Mouse (Mus musculus) intestine, embryonic 15.5 days (tissue): ENCODE data around the gene Rcbtb2. TPM values are rescaled to one million over a fixed set of nuclear protein-coding genes. Genes with fewer than 3 reads are reported as not detected.
A peak's percentile ranks its signal among the peaks of the same experiment; 100 is the strongest.

Experiments
- ATAC-seq: fragments of 200-750 bp; cut with Nextera tagmentation; 2 replicates; pipeline ENCODE4 v1.8.0; 2017; ENCODE audit warnings: moderate TSS enrichment, moderate library complexity
- H3K27ac ChIP-seq: fragments of 300-500 bp; sonication (generic); 2 replicates; pipeline ENCODE4 v1.5.1; 2015; ENCODE audit warnings: mild to moderate bottlenecking, inconsistent platforms
- H3K27me3 ChIP-seq: fragments of 300-500 bp; sonication (generic); replicated peaks from 2 replicates; pipeline ENCODE4 v1.6.1; 2015; ENCODE audit warnings: inconsistent platforms
- H3K36me3 ChIP-seq: fragments of 300-500 bp; sonication (generic); 2 replicates; pipeline ENCODE4 v1.6.1; 2015; ENCODE audit warnings: inconsistent platforms
- H3K4me1 ChIP-seq: fragments of 300-500 bp; sonication (generic); replicated peaks from 2 replicates; pipeline ENCODE4 v1.6.1; 2015; ENCODE audit warnings: inconsistent platforms
- H3K4me2 ChIP-seq: fragments of 300-500 bp; sonication (generic); replicated peaks from 2 replicates; pipeline ENCODE4 v1.6.1; 2015; ENCODE audit warnings: mild to moderate bottlenecking, inconsistent platforms
- H3K4me3 ChIP-seq: fragments of 300-500 bp; sonication (generic); replicated peaks from 2 replicates; pipeline ENCODE4 v1.5.1; 2015; ENCODE audit warnings: inconsistent platforms
- H3K9ac ChIP-seq: fragments of 300-500 bp; sonication (generic); 2 replicates; pipeline ENCODE4 v1.6.1; 2015; ENCODE audit warnings: inconsistent platforms
- H3K9me3 ChIP-seq: fragments of 300-500 bp; sonication (generic); 2 replicates; pipeline ENCODE4 v1.6.1; 2016; ENCODE audit warnings: inconsistent platforms
- WGBS: fragments of 180-500 bp; shearing (Covaris S2); methylation state at CpG from one replicate; pipeline ENCODE4 v1.1.7; 2015; 5-methylcytosine and 5-hydroxymethylcytosine counted together
- polyA plus RNA-seq: library from polyadenylated mRNA; unstranded; fragments of >200 nt; fragmentation: Nextera tagmentation; extraction: Ambion mirVana; gene quantifications from 2 replicates; pipeline ENCODE4 v1.2.1, GENCODE M21; 2015

The Rcbtb2 gene
- polyA plus RNA-seq, 1 experiment from 2014 or later: 77.0 TPM

DNA sequence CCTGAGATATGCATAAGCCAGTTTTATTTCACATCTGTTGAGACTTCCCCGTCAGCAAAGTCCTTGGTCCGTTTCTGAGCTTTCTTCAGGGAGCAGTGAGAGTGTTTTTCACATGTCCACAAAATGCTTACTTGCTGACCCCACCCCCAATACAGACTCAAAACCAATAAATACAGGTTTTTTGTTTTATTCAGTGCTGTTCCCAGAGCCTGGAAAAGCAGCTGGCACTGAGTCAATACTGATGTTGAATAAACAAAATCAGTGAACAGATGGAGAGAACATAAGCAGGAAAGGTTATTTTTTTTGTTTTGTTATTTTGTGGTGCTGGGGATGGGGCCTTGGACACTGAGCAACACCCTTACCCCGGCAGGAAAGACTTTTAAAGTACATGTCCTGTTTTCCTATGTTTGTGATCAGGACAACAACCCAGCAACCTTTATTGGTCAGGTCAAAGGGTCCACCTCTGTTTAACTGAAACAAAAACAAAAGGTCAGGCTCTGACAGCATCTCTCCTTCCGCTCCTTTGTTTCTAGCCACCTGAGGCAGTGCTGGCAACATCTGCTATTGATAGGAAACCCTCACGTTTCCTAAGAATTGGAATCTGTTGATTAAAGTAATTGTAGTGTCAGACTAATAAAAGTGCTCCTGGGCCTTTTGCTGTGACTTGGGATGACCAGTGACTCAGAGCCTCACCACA lies 108.6 kb downstream of the Rcbtb2 start:
- Histone ChIP-seq H3K9me3 (no peaks in the 10 kb centered on the region), H3K4me2 (no peak overlapping the region), H3K4me3 (no peak overlapping the region), H3K9ac (no peak overlapping the region), H3K27me3 (no peaks in the 10 kb centered on the region), H3K4me1 (peaks cover 9% of the 10 kb centered on the region), H3K27ac (0 out of 2 replicates have a peak overlapping the region, but pooled peaks have one; percentile 36), H3K36me3 (no peaks in the 10 kb centered on the region)
- 0 out of 2 replicates have a peak, but pooled peaks have one; percentile 30 for ATAC-seq
- 44% methylated on average over 5 of the region's 5 CpGs for WGBS

GRCm38 (mm10) chr14:73234468-73235031 lies 111.7 kb downstream of the Rcbtb2 start:
- Histone ChIP-seq H3K36me3 (no peaks in the 10 kb centered on the region), H3K4me2 (no peak overlapping the region), H3K9ac (no peak overlapping the region), H3K9me3 (no peaks in the 10 kb centered on the region), H3K4me3 (no peak overlapping the region), H3K27me3 (no peaks in the 10 kb centered on the region), H3K27ac (peak overlapping the region; percentile 62), H3K4me1 (peaks cover 7% of the 10 kb centered on the region)
- ATAC-seq: no peak
- WGBS: 14% methylated on average over 2 of the region's 2 CpGs

DNA sequence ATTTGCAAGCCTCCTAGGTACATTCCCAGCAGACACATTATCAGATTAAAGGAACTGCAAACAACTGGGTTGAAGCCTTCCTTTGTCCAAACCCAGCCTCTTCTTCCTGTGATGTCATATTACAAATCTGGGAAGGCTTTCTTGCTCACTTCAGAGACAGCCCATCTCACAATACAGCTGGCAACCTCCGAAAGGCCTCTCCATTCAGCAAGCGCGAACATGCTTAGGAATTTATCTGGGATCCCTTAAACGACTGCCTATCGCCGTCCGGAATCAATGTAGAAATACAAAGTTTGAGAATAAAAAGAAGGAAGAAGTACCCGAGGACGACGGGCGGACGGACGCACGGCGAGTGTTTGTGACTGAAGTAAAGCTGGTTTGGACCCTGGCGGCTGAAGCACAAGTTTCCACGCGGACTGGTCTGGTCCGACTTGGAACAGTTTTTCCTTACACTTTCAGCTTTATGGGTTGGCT lies 115.0 kb downstream of the Rcbtb2 start, which contains the start of gene Lpar6:
Gene Lpar6, plus strand, starts transcription at position 48 of the 474 bp plus-strand sequence.
- peaks cover 7% of the 10 kb centered on the region for H3K4me1 ChIP-seq
- no peaks in the 10 kb centered on the region for H3K9me3 ChIP-seq
- 0% methylated on average over 19 of the region's 19 CpGs for WGBS

GRCm38 (mm10) chr14:73238498-73239250 lies 115.8 kb downstream of the Rcbtb2 start:
- Histone ChIP-seq H3K36me3 (no peaks in the 10 kb centered on the region), H3K4me1 (peaks cover 7% of the 10 kb centered on the region), H3K4me3 (peak overlapping the region; percentile 51), H3K4me2 (peak overlapping the region; percentile 47), H3K27ac (peak overlapping the region; percentile 95), H3K9me3 (no peaks in the 10 kb centered on the region), H3K27me3 (no peaks in the 10 kb centered on the region), H3K9ac (peak overlapping the region; percentile 61)
- under 1% methylated on average over 20 of the region's 20 CpGs for WGBS
- ATAC-seq: peak; percentile 83

More for the DNA sequence above, 115.0 kb downstream of the Rcbtb2 start, which contains the start of gene Lpar6:
- H3K27ac ChIP-seq: peak within 1 kb of the TSS; percentile 95
- H3K36me3 ChIP-seq: no peaks in the 10 kb centered on the region
- H3K4me3 ChIP-seq: peak within 1 kb of the TSS; percentile 51
- peak within 1 kb of the TSS; percentile 47 for H3K4me2 ChIP-seq
- ATAC-seq: peak; percentile 91
- H3K27me3 ChIP-seq: no peaks in the 10 kb centered on the region
- peak within 1 kb of the TSS; percentile 61 for H3K9ac ChIP-seq

DNA sequence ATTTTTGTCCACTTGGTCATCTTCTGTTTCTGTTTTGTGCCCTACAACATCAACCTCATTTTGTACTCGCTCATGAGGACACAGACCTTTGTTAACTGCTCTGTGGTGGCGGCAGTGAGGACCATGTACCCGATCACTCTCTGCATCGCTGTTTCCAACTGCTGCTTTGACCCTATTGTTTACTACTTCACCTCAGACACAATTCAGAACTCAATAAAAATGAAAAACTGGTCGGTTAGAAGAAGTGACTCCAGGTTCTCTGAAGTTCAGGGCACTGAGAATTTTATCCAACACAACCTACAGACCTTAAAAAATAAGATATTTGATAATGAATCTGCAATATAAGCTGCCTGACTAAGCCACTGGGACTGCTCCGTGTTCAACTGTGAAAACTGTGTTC lies 116.5 kb downstream of the Rcbtb2 start:
- no peaks in the 10 kb centered on the region for H3K36me3 ChIP-seq
- H3K4me1 ChIP-seq: peaks cover 5% of the 10 kb centered on the region
- peak overlapping the region; percentile 95 for H3K27ac ChIP-seq
- peak overlapping the region; percentile 47 for H3K4me2 ChIP-seq
- H3K9ac ChIP-seq: peak overlapping the region; percentile 61
- peak; percentile 44; the same call in 1 of the 2 replicates for ATAC-seq
- peak overlapping the region; percentile 51 for H3K4me3 ChIP-seq
- WGBS: 0% methylated on average over 6 of the region's 6 CpGs
- no peaks in the 10 kb centered on the region for H3K9me3 ChIP-seq
- H3K27me3 ChIP-seq: no peaks in the 10 kb centered on the region

GRCm38 (mm10) chr14:73239857-73240256 lies 117.0 kb downstream of the Rcbtb2 start:
- Histone ChIP-seq H3K9ac (no peak overlapping the region), H3K27me3 (no peaks in the 10 kb centered on the region), H3K36me3 (no peaks in the 10 kb centered on the region), H3K9me3 (no peaks in the 10 kb centered on the region), H3K4me3 (no peak overlapping the region), H3K27ac (no peak overlapping the region), H3K4me2 (no peak overlapping the region), H3K4me1 (0 out of 2 replicates have a peak, but pooled peaks cover under 1% of the 10 kb centered on the region)
- ATAC-seq: no peak
- WGBS: 22% methylated on average over 3 of the region's 3 CpGs

DNA sequence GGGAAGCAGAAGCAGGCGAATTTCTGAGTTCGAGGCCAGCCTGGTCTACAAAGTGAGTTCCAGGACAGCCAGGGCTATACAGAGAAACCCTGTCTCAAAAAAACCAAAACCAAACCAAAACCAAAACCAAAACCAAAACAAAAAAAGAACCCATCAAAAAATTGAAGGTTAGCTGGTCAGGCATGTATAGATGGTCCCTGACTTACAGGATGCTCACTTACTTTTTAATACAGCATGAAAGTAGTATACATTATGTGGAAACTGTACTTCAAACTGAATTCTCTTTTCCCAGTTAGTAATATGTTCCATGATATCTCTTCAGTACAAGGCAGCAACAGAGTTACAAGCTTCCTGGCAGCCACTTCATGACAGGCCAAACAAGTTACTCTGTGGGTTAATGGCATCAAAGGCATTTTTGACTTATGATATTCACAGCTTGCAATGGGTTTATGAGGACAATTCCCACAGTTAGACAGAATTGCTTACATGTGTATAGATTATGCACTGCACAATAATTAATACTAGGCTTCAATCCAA lies 121.3 kb downstream of the Rcbtb2 start:
- Histone ChIP-seq H3K9me3 (no peaks in the 10 kb centered on the region), H3K4me3 (no peak overlapping the region), H3K27me3 (no peaks in the 10 kb centered on the region), H3K4me1 (no peaks in the 10 kb centered on the region), H3K4me2 (no peak overlapping the region), H3K27ac (no peak overlapping the region), H3K36me3 (no peaks in the 10 kb centered on the region), H3K9ac (no peak overlapping the region)
- no peak for ATAC-seq
- 86% methylated on average over 2 of the region's 2 CpGs for WGBS

- H3K9ac ChIP-seq: no peak overlapping the region
- ATAC-seq: no peak
- H3K36me3 ChIP-seq: no peaks in the 10 kb centered on the region
- H3K4me1 ChIP-seq: no peaks in the 10 kb centered on the region
- no peaks in the 10 kb centered on the region for H3K9me3 ChIP-seq
- WGBS: 83% methylated on average over 2 of the region's 2 CpGs
- H3K4me3 ChIP-seq: no peak overlapping the region
- H3K4me2 ChIP-seq: no peak overlapping the region
- no peak overlapping the region for H3K27ac ChIP-seq
- H3K27me3 ChIP-seq: no peaks in the 10 kb centered on the region
Measured at GRCm38 (mm10) chr14:73250056-73250455, 127.2 kb downstream of the Rcbtb2 start.

DNA sequence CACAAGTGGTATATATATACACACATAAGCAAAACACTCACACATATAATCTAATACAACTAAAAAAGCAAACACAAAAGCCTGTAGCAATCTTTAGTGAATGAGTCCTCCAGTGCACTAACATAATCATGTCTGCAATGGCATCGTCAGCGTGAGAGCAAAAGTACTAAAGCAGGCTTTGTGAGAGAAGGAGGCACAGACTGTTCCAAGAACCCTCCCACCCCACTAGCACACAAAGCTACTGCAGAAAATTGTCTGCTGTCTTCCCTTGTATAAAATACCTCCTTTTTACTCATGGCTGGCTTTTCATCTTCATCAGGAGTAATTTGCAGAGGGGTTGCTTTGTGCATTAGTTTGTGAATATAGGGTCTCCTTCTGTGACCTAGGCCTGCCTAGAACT lies 129.4 kb downstream of the Rcbtb2 start:
- no peak overlapping the region for H3K4me3 ChIP-seq
- H3K9me3 ChIP-seq: no peaks in the 10 kb centered on the region
- WGBS: 79% methylated on average over 2 of the region's 2 CpGs
- no peak overlapping the region for H3K4me2 ChIP-seq
- H3K27ac ChIP-seq: 0 out of 2 replicates have a peak overlapping the region, but pooled peaks have one; percentile 48
- no peaks in the 10 kb centered on the region for H3K36me3 ChIP-seq
- no peak overlapping the region for H3K9ac ChIP-seq
- H3K27me3 ChIP-seq: no peaks in the 10 kb centered on the region
- no peaks in the 10 kb centered on the region for H3K4me1 ChIP-seq
- ATAC-seq: no peak

DNA sequence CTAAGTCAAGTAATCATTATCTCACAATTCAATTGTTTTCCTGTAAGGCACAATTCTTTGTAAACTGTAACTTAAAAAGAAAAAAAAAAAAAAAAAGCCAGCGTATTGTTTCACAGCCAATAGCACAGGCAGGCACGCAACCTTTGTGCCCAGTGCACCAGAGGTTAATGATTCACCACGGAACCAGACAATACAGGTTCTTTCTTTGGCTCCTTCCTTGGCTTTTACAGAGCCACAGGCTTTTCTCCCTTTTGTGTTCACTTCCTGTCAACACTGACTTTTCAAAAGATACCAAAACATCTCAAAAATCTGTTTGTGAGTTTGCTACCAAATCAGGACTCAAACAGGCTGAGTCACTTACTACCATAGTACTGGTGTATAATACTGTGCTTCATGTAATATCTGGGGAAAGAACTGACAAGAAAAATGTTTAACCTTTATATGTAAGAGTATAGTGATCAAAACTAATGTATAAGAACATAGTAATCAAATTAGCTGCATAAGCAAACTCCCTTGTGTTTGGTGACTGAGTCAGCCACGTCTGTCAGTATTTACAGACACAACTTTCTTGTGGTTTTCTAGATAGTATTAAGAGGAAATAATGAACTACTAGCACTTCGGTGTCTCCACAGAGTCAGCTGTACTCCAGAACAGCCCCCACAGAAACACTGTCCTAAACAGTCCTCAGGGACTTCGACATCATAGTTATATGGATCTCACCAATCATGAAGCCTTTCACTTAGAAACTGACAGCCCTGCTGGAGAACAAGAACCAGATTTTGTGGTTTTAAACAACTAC lies 130.8 kb downstream of the Rcbtb2 start:
- 47% methylated on average over 6 of the region's 6 CpGs for WGBS
- Histone ChIP-seq H3K9ac (no peak overlapping the region), H3K9me3 (no peaks in the 10 kb centered on the region), H3K4me1 (no peaks in the 10 kb centered on the region), H3K27me3 (no peaks in the 10 kb centered on the region), H3K36me3 (no peaks in the 10 kb centered on the region), H3K4me2 (no peak overlapping the region), H3K27ac (peak overlapping the region; percentile 69), H3K4me3 (no peak overlapping the region)
- peak; percentile 97 for ATAC-seq

GRCm38 (mm10) chr14:73254412-73254811 lies 131.6 kb downstream of the Rcbtb2 start:
- WGBS: 57% methylated on average over 4 of the region's 4 CpGs
- ATAC-seq: peak; percentile 61

More at GRCm38 (mm10) chr14:73254412-73254811, 131.6 kb downstream of the Rcbtb2 start:
- Histone ChIP-seq H3K9me3 (no peaks in the 10 kb centered on the region), H3K4me2 (no peak overlapping the region), H3K4me1 (no peaks in the 10 kb centered on the region), H3K9ac (no peak overlapping the region), H3K27ac (peak overlapping the region; percentile 59), H3K27me3 (no peaks in the 10 kb centered on the region), H3K36me3 (no peaks in the 10 kb centered on the region), H3K4me3 (no peak overlapping the region)
